ENCODE assay signal across 13 mouse cellular contexts in the genomic region with DNA sequence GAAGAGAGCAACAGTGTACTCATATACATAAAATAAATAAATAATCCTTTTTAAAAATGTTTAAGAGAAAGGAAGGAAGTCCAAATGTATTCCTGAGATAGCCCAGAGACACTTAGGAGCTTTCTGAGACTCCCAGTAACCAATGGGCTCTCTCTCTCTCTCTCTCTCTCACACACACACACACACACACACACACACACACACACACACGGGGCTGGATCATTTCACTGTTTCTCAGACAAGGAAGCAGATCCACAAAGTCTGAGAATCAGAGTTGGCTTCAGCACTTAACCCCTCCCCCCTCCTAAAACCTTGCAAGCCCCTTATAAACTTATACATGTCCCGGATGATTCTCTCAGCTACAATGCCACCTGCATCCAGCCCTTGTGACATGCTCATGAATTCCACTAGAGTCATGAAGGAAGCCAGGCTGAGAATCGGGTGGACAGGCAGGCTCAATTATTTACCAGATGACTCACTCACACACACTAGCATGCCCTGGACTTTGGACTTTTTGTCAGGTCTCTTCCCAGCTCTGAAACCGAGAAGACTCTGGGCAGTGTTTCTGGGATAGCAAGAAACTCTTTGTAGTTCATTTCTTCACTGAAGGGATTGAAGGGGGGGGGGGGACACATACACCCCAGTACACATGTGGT. TPM values are rescaled to one million over a fixed set of nuclear protein-coding genes. Genes with fewer than 3 reads are reported as not detected.
DNase-seq lines count a peak whose midpoint lies in the region; ATAC-seq and TF ChIP-seq lines count a peak whose summit lies in the region.
"Had no signal": no experiment of that assay in that cellular context is flagged by ENCODE, and none has a peak within 500 bp of the region (broad histone marks: within the 10 kb centered on the region; RNA-seq: fewer than 3 reads in every experiment).

No protein-coding gene starts in this region.

- peak overlapping the region; percentile 80 for H3K27ac ChIP-seq in small intestine, adult 2 months (ENCODE audit: insufficient read depth, low read depth, low read length)
- H3K27ac ChIP-seq: neural tube, embryonic 15.5 days had no signal

- 12% methylated on average over 4 of the region's 4 CpGs for WGBS in small intestine, adult 2 months

- in situ Hi-C loops in Patski (cut with MboI; ENCODE audit: low pct_unique_long_range_greater_than_20kb): no loop called here

- no peaks in the 10 kb centered on the region for H3K36me3 ChIP-seq in small intestine, adult 2 months (ENCODE audit: control insufficient read depth, insufficient read depth, low read length)
- H3K36me3 ChIP-seq: neural tube, embryonic 15.5 days had no signal

- H3K4me3 ChIP-seq in small intestine, adult 2 months (ENCODE audit: low read depth, low read length): no peak overlapping the region
- H3K4me3 ChIP-seq: neural tube, embryonic 15.5 days had no signal

- TF ChIP-seq CTCF in Patski (IDR thresholded peaks at IDR 0.05): no peak
- TF ChIP-seq CTCF in small intestine, adult 2 months (IDR thresholded peaks at IDR 0.05; ENCODE audit: extremely low read depth, insufficient read length, insufficient replicate concordance, low read depth, low read length): no peak

- peak; percentile 94 for ATAC-seq in Patski
- no peak for ATAC-seq in megakaryocyte progenitor cell, adult 5-6 weeks (replicated peaks; ENCODE audit: poor library complexity)
- ATAC-seq: forebrain, postnatal 0 days; inflammation-experienced regulatory T-cells, adult 6 months had no signal

- DNase-seq in Patski (ENCODE audit: low read depth, low spot score): peak; percentile 73
- peak; percentile 55 for DNase-seq in kidney, adult 18-20 months
- DNase-seq in kidney, postnatal 4 days: peak; percentile 35 to 61
- no peak for DNase-seq in lung, adult 18-20 months
- no peak for DNase-seq in heart, adult 9 months (ENCODE audit: low spot score in 2 of 2)
- DNase-seq in layer of hippocampus, postnatal 25 days (ENCODE audit: extremely low spot score in 1 of 2, low spot score in 1 of 2): no peak
- DNase-seq: cerebellum, adult 9-11 months; forebrain, postnatal 0 days; left cerebral cortex, postnatal 4 days had no signal

- H3K27me3 ChIP-seq in Patski: no peaks in the 10 kb centered on the region
- no peaks in the 10 kb centered on the region for H3K27me3 ChIP-seq in small intestine, adult 2 months (ENCODE audit: control insufficient read depth, insufficient read depth, low read length)
- H3K27me3 ChIP-seq: neural tube, embryonic 15.5 days had no signal

- POLR2A ChIA-PET in Patski (lab: Charles Lee): interaction anchor here (0.6 to 1.0 kb wide), 2 partner anchors 55 to 762 kb away, joined by 3 to 5 read pairs; no protein-coding TSS in a partner anchor

- H3K4me1 ChIP-seq in small intestine, adult 2 months (ENCODE audit: control insufficient read depth, insufficient read depth, insufficient read length, low read length): peaks cover 17% of the 10 kb centered on the region
- H3K4me1 ChIP-seq: neural tube, embryonic 15.5 days had no signal

- TF ChIP-seq POLR2A in small intestine, adult 2 months (IDR thresholded peaks at IDR 0.05; ENCODE audit: low read depth, low read length): no peak

- CTCF ChIA-PET in Patski (lab: Charles Lee): interaction anchor here (1.2 to 2.0 kb wide), 4 partner anchors 10 to 68 kb away, joined by 3 to 4 read pairs (median 4); no protein-coding TSS in a partner anchor

RNA-seq across cellular contexts. Expression of a gene that starts 39.3 kb away (rescaled TPM):
- polyA plus RNA-seq in Patski (2021): 205 TPM
- 5.6 and 9.6 TPM in 2 replicates for polyA plus RNA-seq in small intestine, adult 2 months (2012; rRNA removed)
- 205 and 216 TPM in 2 replicates for total RNA-seq in megakaryocyte progenitor cell, adult 5-6 weeks (2015)
- total RNA-seq in megakaryocyte progenitor cell, adult 5-6 weeks (2017): 189 and 202 TPM in 2 replicates
- 100 to 1,000 TPM; 124 to 131 TPM for total RNA-seq in layer of hippocampus, postnatal 25 days (2021)

Comparison
In these comparisons a context has a peak if more than half of its experiments do, and no peak if none do; other contexts are left out.
1. DNase-seq: peak in Patski (single experiment), kidney, adult 18-20 months (single experiment) and kidney, postnatal 4 days (2 of 2); none in lung, adult 18-20 months (0 of 2), heart, adult 9 months (0 of 2) and layer of hippocampus, postnatal 25 days (0 of 2).